Mouse (Mus musculus) forebrain, embryonic 15.5 days (tissue): ENCODE data around the gene C2cd6. TPM values are rescaled to one million over a fixed set of nuclear protein-coding genes. Genes with fewer than 3 reads are reported as not detected.

Experiments used
- ATAC-seq: fragments of 200-750 bp; cut with Nextera tagmentation; replicated peaks from 2 replicates; pipeline ENCODE4 v1.8.0; 2017; ENCODE audit warnings: mild to moderate bottlenecking, moderate TSS enrichment, moderate library complexity
- H3K27ac ChIP-seq: fragments of 300-500 bp; sonication (generic); replicated peaks from 2 replicates; pipeline ENCODE4 v1.5.1; 2015; ENCODE audit warnings: mild to moderate bottlenecking, inconsistent platforms
- H3K27me3 ChIP-seq: fragments of 300-500 bp; sonication (generic); 2 replicates; pipeline ENCODE4 v1.6.1; 2015; ENCODE audit warnings: inconsistent platforms
- H3K36me3 ChIP-seq: fragments of 300-500 bp; sonication (generic); 2 replicates; pipeline ENCODE4 v1.6.1; 2015; ENCODE audit warnings: mild to moderate bottlenecking, inconsistent platforms
- H3K4me1 ChIP-seq: fragments of 300-500 bp; sonication (generic); 2 replicates; pipeline ENCODE4 v1.6.1; 2015; ENCODE audit warnings: inconsistent platforms
- H3K4me2 ChIP-seq: fragments of 300-500 bp; sonication (generic); replicated peaks from 2 replicates; pipeline ENCODE4 v1.6.1; 2015; ENCODE audit warnings: mild to moderate bottlenecking, inconsistent platforms
- H3K4me3 ChIP-seq: fragments of 300-500 bp; sonication (generic); 2 replicates; pipeline ENCODE4 v1.5.1; 2015; ENCODE audit warnings: mild to moderate bottlenecking, inconsistent platforms
- H3K9ac ChIP-seq: fragments of 300-500 bp; sonication (generic); replicated peaks from 2 replicates; pipeline ENCODE4 v1.6.1; 2015; ENCODE audit warnings: mild to moderate bottlenecking, inconsistent platforms
- H3K9me3 ChIP-seq: fragments of 300-500 bp; sonication (generic); 2 replicates; pipeline ENCODE4 v1.6.1; 2016; ENCODE audit warnings: inconsistent platforms
- WGBS: fragments of 180-500 bp; shearing (Covaris S2); methylation state at CpG from one replicate; pipeline ENCODE4 v1.1.7; 2015; ENCODE audit warnings: mixed read lengths; 5-methylcytosine and 5-hydroxymethylcytosine counted together
- polyA plus RNA-seq: library from polyadenylated mRNA; unstranded; fragments of >200 nt; fragmentation: Nextera tagmentation; extraction: Ambion mirVana; gene quantifications from 2 replicates; pipeline ENCODE4 v1.2.1, GENCODE M21; 2015

The C2cd6 gene
- polyA plus RNA-seq = not detected in 2 replicates

DNA sequence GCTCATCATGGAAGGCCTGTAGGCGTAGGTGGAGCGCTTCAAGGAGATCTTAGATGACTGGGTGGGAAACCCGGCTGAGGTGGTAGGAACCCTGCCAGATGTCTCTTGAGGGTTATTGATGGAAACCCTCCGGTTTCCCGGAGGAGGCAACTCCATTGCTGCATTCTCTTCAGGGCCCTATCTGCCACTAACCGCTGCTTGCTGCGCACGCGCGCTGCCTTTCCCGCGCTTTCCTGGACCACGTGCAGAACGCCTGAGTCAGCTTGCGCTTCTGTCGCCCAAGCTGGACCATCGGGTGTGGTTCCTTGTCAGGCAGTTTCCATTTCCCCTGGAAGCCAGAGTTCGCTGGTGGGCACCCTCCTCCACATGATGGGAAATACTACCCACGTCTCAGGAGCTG lies at the start of gene C2cd6:
Gene C2cd6 (minus strand): TSS at position 196 of the 400 bp plus-strand sequence.
- Histone ChIP-seq H3K9ac (no peak within 1 kb of the TSS), H3K27me3 (no peaks in the 10 kb centered on the region), H3K27ac (no peak within 1 kb of the TSS), H3K4me1 (no peaks in the 10 kb centered on the region), H3K36me3 (peaks cover 12% of the 10 kb centered on the region), H3K4me2 (no peak within 1 kb of the TSS), H3K4me3 (no peak within 1 kb of the TSS), H3K9me3 (no peaks in the 10 kb centered on the region)
- WGBS = 97% methylated on average over 19 of the region's 19 CpGs
- no peak for ATAC-seq

DNA sequence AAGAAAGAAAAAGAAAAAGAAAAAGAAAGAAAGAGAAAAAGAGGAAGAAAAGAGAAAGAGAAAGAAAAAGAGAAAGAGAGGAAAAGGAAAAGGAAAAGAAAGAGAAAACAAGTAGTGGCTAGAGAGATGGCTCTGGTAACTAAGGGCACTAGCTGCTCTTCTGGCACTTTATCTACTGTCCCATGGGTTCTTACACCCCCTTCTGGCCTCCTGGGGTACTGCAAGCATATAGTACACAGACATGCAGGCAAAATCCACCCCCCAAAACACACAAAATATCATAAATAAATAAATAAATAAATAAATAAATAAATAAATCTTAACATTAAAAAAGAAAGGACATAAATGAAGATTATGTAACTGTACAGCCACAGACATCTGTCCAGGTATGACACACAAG lies 48.1 kb upstream of the C2cd6 start:
- Histone ChIP-seq H3K4me1 (no peaks in the 10 kb centered on the region), H3K9ac (no peak overlapping the region), H3K36me3 (no peaks in the 10 kb centered on the region), H3K27ac (no peak overlapping the region), H3K9me3 (no peaks in the 10 kb centered on the region), H3K4me2 (no peak overlapping the region), H3K27me3 (no peaks in the 10 kb centered on the region), H3K4me3 (no peak overlapping the region)
- ATAC-seq = no peak

DNA sequence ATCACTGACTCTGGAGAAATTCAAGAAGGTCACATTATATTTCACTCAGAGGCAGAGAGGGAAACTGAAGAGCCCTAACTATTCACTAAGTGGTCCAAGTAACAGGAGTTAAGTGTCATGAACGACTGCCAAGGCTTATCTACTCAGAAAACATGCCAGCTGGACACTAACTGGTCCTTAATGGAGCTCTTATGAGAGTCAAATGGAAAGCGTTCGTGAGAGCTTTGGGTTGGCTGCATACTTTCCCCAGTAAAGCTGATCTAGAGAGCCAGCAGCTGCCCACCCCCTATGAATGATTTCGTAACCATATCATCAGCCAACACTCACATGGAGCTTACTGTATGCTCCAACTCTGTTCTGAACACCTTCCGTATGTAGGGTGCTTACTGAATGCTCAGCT lies 39.7 kb upstream of the C2cd6 start:
- Histone ChIP-seq H3K27me3 (no peaks in the 10 kb centered on the region), H3K36me3 (no peaks in the 10 kb centered on the region), H3K4me3 (no peak overlapping the region), H3K27ac (no peak overlapping the region), H3K4me2 (no peak overlapping the region), H3K4me1 (no peaks in the 10 kb centered on the region), H3K9ac (no peak overlapping the region), H3K9me3 (no peaks in the 10 kb centered on the region)
- WGBS = 76% methylated on average over 5 of the region's 5 CpGs
- no peak for ATAC-seq

DNA sequence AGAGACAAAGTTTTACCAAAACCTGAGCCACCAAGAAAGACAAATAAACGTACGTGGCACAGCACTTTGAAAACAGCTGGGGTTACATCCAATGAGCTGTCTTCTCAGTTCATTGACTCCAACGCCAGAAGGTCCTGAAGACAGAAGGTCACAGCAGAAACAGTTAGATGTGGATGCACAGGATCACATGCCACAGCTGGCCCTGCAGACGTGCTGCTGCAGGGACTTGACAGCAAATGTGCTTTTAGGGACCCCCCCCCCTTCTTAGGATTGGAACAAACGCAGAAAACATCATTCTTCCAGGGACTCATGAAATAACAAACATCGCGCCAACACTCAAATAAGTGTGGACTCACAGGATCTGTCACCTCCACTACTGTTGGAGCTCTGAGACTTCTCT lies 34.2 kb upstream of the C2cd6 start:
- no peak for ATAC-seq

DNA sequence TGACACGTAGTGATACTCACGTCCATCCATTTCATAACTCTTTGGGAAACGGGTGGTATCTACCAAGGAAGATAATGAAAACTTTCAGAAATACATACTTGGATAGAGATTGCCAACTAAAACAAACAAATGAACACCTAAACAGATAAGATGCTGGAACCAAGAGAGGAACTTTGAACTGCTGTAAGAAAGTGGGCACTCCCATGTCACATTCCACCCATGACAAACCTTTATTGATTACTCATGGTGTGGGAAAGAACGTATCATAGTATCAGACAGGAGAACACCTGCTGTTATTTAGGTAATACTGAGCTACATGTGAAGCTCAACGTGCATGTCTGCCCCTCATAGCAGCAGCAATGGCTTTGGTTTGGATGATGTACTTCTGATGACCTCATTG lies 30.9 kb upstream of the C2cd6 start:
- H3K9ac ChIP-seq = no peak overlapping the region
- no peaks in the 10 kb centered on the region for H3K36me3 ChIP-seq
- H3K9me3 ChIP-seq = no peaks in the 10 kb centered on the region
- no peak for ATAC-seq
- no peak overlapping the region for H3K4me3 ChIP-seq
- H3K4me2 ChIP-seq = no peak overlapping the region
- H3K27me3 ChIP-seq = no peaks in the 10 kb centered on the region
- WGBS = 77% methylated on average over 5 of the region's 5 CpGs
- no peak overlapping the region for H3K27ac ChIP-seq
- H3K4me1 ChIP-seq = peaks cover 4% of the 10 kb centered on the region; the same call in 1 of the 2 replicates

More for the DNA sequence above, 34.2 kb upstream of the C2cd6 start:
- WGBS = 86% methylated on average over 7 of the region's 7 CpGs
- Histone ChIP-seq H3K9me3 (no peaks in the 10 kb centered on the region), H3K36me3 (no peaks in the 10 kb centered on the region), H3K4me2 (no peak overlapping the region), H3K4me3 (no peak overlapping the region), H3K27ac (no peak overlapping the region), H3K9ac (no peak overlapping the region), H3K4me1 (no peaks in the 10 kb centered on the region), H3K27me3 (no peaks in the 10 kb centered on the region)

DNA sequence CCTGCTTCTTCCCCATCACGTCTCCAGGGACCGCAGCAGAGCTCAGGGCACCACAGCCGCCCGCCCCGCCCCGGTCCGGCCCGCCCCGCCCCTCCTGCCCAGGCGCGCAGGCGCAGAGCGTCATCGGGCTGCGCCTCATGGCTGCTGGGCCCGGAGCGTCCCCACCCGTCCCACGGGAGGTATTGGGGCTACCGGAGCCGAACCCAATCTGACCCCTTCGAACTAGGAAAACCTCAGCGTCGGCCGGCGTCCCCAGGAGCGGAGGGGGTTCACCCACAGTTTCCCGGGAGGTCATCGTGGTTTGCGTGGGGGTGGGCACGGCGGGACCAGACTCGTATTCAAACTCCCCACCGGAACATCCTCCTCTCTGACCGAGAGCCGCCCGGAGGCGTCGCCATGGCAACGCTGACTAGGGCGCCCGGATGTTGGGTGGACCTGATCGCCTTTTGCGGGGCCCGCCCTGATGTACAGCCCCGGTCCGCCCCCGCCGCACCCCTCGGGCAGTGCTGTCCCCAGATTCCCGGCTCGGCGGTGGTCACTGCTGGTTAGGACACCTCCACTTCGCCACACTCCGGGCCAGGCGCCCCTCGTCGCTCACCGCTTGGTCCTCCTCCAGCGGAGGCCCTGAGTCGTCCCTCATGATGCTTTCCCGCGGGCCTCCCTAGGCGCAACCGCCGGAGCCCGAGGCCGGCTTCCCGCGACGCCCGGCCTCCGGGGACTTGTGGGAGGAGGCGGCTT lies 25.2 kb upstream of the C2cd6 start, which contains the start of gene Tmem237:
Gene Tmem237 (minus strand): TSS at position 689 of the 738 bp plus-strand sequence.
- peak within 1 kb of the TSS; percentile 55 for H3K4me3 ChIP-seq
- peak within 1 kb of the TSS; percentile 93 for H3K27ac ChIP-seq
- peak within 1 kb of the TSS; percentile 91 for H3K9ac ChIP-seq
- peaks cover 21% of the 10 kb centered on the region for H3K4me1 ChIP-seq
- peak; percentile 98 for ATAC-seq
- H3K27me3 ChIP-seq = no peaks in the 10 kb centered on the region
- WGBS = under 1% methylated on average over 72 of the region's 74 CpGs
- peak within 1 kb of the TSS; percentile 75 for H3K4me2 ChIP-seq
- H3K36me3 ChIP-seq = peaks cover 6% of the 10 kb centered on the region; the same call in 1 of the 2 replicates
- no peaks in the 10 kb centered on the region for H3K9me3 ChIP-seq

DNA sequence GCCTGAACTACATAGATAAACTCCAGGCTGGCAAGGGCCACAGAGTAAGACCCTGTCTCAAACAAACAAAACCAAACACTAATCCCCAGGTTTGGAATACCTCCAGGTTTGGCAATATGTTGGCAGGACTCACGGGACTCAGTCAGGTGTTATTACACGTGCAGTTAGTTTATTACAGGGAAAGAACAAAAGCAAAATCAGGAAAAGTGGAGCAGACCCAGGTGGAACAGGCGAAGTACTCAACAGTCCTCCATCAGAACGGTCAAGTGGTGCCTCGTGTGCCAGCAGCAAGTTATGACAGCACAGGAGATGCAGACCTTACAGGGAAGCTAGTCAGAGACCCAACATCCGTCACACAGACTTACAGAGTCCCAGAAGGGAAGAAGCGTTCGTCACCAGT lies 15.8 kb upstream of the C2cd6 start:
- no peak for ATAC-seq
- H3K4me1 ChIP-seq = no peaks in the 10 kb centered on the region
- H3K9me3 ChIP-seq = no peaks in the 10 kb centered on the region
- no peak overlapping the region for H3K27ac ChIP-seq
- no peaks in the 10 kb centered on the region for H3K27me3 ChIP-seq
- no peak overlapping the region for H3K4me3 ChIP-seq
- 82% methylated on average over 8 of the region's 8 CpGs for WGBS
- H3K36me3 ChIP-seq = peaks cover 65% of the 10 kb centered on the region
- no peak overlapping the region for H3K9ac ChIP-seq
- no peak overlapping the region for H3K4me2 ChIP-seq

DNA sequence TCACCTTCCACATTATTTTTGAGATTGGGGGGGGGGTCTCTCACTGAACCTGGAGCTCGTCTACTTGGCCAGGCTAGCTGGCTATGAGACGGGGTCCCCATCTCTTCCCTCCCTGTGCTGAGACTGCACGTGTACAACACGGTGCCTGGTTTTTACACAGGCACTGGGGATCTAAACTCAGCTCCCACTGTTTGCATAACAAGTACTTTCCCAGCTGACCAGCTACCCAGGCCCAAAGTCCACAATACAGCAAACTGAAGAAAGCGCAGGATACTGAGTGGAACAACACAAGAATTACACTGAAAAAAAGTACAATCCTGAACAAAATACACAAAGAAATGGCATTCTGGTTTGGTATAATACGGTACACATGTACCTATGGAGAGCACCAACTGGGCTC lies 7.4 kb upstream of the C2cd6 start:
- Histone ChIP-seq H3K9me3 (no peaks in the 10 kb centered on the region), H3K4me1 (no peaks in the 10 kb centered on the region), H3K4me2 (no peak overlapping the region), H3K27ac (no peak overlapping the region), H3K27me3 (no peaks in the 10 kb centered on the region), H3K9ac (no peak overlapping the region), H3K36me3 (peaks cover 38% of the 10 kb centered on the region), H3K4me3 (no peak overlapping the region)
- 91% methylated on average over 6 of the region's 6 CpGs for WGBS
- no peak for ATAC-seq

DNA sequence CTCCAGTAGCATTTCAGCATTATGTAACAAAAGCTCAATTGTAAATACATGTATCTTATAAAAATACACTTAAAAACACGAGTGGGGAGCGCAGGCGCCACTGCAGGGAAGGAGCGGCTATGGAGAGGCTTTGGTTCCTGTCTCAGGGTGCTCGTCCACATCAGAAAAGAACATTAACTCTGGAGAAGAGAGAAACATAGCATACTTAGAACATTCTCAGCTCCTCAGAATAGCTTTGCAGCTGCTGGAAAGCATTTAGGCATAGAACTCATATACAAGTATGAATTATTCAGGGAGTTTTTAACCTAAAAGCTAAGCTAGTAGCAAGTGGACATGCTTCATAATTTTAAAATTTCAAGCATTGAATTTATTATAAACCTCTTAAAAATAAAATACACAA lies 6.3 kb upstream of the C2cd6 start:
- Histone ChIP-seq H3K27ac (no peak overlapping the region), H3K9ac (no peak overlapping the region), H3K4me1 (no peaks in the 10 kb centered on the region), H3K9me3 (no peaks in the 10 kb centered on the region), H3K4me2 (no peak overlapping the region), H3K4me3 (no peak overlapping the region), H3K36me3 (peaks cover 35% of the 10 kb centered on the region), H3K27me3 (no peaks in the 10 kb centered on the region)
- 92% methylated on average over 5 of the region's 5 CpGs for WGBS
- no peak for ATAC-seq

DNA sequence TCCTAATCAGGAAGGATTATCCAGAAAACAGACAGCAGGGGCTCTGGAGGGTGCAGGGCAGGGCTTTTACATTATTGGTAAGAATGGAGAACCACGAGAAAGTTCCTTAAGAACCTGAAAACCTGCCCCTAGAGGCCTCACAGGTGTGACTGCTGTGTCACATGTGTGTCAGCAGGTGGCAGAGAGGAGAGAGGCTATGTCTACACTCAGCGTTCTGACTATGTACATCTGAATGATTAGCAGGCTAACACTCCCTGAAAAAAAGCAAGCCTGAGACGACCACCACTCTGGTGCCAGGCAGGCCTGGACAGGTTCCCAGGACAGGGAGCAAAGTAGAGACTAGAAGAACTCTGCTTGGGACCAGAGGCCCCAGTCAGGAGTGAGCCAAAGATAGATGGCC lies 23.8 kb downstream of the C2cd6 start:
- no peaks in the 10 kb centered on the region for H3K4me1 ChIP-seq
- no peak overlapping the region for H3K4me3 ChIP-seq
- ATAC-seq = no peak
- no peak overlapping the region for H3K4me2 ChIP-seq
- H3K36me3 ChIP-seq = no peaks in the 10 kb centered on the region
- H3K9ac ChIP-seq = no peak overlapping the region
- H3K9me3 ChIP-seq = no peaks in the 10 kb centered on the region
- WGBS = 32% methylated on average over 3 of the region's 3 CpGs
- H3K27me3 ChIP-seq = no peaks in the 10 kb centered on the region
- no peak overlapping the region for H3K27ac ChIP-seq

DNA sequence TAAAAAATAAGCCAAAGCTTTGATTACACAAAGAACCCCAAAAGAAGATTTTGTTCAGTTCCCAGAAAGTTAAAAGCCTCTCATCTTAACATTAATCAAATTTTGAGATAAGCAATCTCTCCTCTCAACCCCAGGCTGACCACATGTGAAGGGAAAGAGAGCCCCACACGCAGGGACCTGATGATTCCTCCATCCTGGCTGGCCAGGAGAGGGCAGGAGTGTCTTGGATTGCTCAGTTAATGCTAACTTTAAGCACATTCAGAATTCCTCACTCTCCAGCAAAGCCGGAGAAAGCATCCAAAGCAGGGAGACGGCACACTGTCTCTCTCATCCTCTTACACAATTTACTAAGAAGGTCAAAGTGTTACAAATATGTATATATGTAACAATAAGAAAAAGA lies 26.7 kb downstream of the C2cd6 start:
- H3K27ac ChIP-seq = no peak overlapping the region
- 16% methylated on average over 3 of the region's 3 CpGs for WGBS
- H3K9ac ChIP-seq = no peak overlapping the region
- no peaks in the 10 kb centered on the region for H3K9me3 ChIP-seq
- no peaks in the 10 kb centered on the region for H3K36me3 ChIP-seq
- ATAC-seq = no peak
- no peak overlapping the region for H3K4me3 ChIP-seq
- H3K4me2 ChIP-seq = no peak overlapping the region
- H3K4me1 ChIP-seq = no peaks in the 10 kb centered on the region
- no peaks in the 10 kb centered on the region for H3K27me3 ChIP-seq

DNA sequence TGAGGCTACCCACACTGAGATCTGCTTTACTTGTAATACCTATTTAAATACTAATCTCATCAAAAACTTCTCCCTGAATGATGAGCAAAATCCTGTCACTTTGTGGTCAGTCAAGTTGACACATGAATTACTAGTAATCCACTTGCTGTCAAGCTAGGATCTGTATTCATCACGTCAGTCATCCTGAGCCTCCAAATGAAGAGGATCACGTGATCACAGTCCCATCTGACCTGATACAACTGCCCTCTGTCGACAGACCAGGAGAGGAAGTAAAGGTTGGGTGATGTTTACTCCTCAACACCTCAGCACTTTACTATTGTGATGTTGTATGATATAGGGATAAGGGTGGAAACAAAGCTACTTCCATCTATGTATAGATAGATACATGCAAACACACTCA lies 31.0 kb downstream of the C2cd6 start:
- WGBS = 55% methylated on average over 3 of the region's 3 CpGs
- H3K27ac ChIP-seq = no peak overlapping the region
- no peaks in the 10 kb centered on the region for H3K36me3 ChIP-seq
- no peaks in the 10 kb centered on the region for H3K9me3 ChIP-seq
- H3K4me1 ChIP-seq = no peaks in the 10 kb centered on the region
- no peaks in the 10 kb centered on the region for H3K27me3 ChIP-seq
- no peak overlapping the region for H3K4me3 ChIP-seq
- no peak for ATAC-seq
- H3K9ac ChIP-seq = no peak overlapping the region
- H3K4me2 ChIP-seq = no peak overlapping the region

DNA sequence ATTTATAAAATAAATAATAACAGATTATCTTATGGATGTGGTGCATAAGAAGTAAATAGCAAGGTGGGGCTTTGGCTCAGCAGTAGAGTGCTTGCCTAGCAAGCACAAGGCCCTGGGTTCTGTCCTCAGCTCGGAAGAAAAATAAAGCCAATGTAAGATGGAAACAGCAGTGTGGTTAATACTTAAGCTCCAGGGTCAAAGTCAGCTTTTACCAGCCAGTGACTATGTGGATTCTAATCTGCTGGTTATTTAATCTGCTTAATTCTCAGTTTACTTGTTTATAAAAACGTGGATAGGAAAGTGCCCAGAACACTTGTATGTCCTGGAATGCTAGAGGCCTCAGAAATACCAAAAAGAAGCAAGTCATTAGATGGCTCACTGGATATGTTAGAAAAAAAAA lies 37.7 kb downstream of the C2cd6 start:
- Histone ChIP-seq H3K36me3 (no peaks in the 10 kb centered on the region), H3K9ac (no peak overlapping the region), H3K4me2 (no peak overlapping the region), H3K27me3 (no peaks in the 10 kb centered on the region), H3K4me1 (no peaks in the 10 kb centered on the region), H3K9me3 (no peaks in the 10 kb centered on the region), H3K4me3 (no peak overlapping the region), H3K27ac (no peak overlapping the region)
- ATAC-seq = no peak
- 74% methylated on average over 2 of the region's 2 CpGs for WGBS
